Mouse (Mus musculus) kidney, adult 9 months (tissue): ENCODE measurements around the gene Ankrd39.
A peak's percentile ranks its signal among the peaks of the same experiment; 100 is the strongest.

Source experiments
- DNase-seq: peaks from one replicate; pipeline ENCODE4 v3.0.0; 2022

The Ankrd39 gene

DNA sequence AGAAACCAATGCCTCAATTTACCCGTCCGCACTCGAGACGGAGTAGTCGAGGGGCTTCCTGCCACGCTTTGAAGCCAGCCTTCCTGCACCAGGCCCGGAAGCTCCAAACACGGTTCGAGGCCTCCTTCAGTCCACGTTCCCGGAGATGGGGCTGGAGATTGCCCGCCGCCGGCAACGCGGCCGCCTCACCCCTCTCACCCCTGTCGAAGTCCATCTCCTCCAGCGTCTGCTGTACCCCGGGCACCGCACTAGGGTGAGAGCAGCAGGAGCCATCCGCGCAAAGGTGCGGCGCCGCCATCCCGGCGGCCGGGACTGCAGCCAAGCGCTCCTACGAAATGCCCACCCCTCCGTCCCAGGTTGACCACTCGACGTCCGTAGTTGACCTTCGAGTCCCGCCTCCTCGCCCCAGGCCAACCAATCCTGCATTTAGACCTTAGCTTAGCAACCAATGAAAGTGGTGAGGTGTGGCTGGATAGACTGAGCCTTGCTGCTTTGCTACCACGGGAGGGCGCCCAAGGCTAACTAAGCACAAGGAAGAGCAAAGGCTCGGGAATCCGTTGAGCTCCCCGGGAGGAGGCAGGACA lies at the start of gene Ankrd39:
TSS of gene Ankrd39 (minus strand) at position 558 of the 584 bp plus-strand sequence.
- peak; percentile 99 for DNase-seq

DNA sequence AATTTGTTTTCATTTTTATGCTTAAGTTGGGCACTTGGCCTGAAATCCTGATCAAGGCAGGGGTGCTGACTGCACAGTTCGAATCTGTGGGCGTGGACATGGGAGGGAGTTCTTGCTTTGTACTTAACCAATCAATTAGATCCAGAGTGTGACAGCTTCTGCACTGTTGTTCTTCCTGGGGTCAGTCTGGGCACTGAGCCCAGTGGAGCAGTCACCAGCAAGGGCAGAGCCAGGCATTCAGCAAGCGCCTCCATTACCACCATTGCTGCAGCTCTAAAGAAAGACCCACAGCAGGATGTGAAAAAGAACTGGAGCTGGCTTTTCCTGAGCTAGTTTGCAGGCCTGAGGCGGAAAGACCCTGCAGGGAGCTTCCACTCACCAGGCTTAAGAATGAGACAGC lies 48.9 kb upstream of the Ankrd39 start:
- peak; percentile 65 for DNase-seq

DNA sequence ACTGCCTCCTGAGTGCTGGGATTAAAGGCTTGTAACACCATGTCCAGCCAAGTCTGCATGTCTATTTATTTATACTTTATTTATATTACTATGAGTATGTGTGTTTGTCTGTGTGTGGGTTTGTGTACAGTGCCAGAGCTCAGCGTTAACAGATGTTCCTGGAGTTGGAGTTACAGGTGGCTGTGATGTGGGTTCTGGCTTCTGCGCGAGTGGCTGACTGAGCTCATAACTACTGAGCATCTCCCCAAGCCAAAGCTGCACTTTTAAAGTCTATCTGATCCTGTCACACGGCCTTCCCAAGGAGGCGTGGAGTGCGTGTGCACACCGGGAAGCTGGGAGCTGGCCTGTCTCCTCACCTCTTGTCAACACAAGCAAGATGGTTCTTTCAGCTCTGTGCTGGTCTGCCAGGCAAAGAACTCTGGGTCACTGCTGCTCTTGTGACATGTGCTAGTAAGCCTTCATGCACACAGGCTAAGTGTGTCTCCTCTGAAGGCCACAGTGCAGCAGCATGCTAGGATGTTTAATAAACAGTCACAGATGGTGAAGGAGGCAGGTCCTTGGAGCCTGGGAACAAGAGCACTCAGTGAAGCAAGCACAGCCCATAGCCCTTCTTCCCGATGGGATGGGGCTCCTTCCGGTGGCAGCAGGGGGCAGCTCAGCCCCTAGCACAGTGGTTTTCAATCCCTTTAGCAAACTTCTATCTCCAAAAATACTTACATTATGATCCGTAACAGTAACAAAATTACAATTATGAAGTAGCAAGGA lies 48.1 kb upstream of the Ankrd39 start:
- DNase-seq, result no peak

DNA sequence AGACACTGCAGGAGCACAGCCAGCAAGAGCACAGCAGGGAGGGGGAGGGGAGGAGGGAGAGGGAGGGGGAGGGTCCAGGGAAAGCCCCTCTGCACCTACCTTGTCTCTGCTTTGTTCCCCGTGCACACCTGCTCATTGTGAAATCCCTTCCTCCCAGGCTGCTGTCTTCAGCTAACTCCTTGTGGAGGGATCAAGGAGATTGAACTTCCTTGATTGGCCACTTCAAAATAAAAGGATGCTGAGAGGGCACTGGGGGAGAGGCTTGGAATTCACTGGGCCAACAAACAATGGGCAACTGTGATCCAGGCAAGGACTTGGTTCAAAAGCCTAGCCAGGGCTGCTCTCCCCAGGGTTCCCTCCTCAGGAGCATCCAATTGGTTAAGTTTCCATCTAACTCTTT lies 45.9 kb upstream of the Ankrd39 start:
- DNase-seq, result no peak

DNA sequence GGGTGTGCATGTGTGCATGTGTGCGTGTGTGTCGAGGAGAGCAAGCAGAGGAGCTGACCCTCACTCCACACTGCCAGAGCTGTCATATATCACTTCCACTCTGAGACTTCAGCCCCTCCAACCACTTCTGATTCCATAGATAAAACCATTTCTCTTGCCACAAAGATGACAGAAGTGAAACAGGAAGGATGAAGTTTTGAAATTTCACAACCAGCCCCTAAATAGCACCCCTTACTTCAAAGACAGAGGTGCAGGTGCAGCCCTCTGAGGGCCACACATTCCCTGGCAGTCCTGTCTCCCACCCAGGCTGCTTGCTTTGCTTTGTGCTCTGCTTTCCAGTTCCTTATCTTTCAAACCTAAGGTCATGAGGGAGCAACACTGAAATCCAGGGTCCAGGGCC lies 44.2 kb upstream of the Ankrd39 start:
- DNase-seq, result no peak

DNA sequence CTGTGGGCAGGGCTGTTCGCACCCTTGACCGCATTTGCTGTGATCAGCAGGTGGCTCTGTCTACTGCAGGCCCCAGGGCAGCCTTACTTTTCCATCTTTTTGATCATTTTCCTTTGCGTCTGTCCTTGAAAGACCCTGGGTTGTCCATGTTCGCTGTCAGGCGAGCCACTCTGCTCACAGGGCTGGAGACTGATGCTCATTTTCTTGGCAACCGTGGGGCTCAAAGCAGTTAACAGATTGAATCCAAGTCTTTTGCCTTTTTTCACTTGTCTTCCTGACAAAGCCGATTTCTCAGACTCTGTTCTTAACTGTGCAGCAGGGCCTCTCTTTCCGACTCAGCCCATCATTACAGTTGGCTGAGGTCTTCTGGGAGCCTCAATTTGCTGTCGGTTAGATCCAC lies 43.4 kb upstream of the Ankrd39 start:
- no peak for DNase-seq

DNA sequence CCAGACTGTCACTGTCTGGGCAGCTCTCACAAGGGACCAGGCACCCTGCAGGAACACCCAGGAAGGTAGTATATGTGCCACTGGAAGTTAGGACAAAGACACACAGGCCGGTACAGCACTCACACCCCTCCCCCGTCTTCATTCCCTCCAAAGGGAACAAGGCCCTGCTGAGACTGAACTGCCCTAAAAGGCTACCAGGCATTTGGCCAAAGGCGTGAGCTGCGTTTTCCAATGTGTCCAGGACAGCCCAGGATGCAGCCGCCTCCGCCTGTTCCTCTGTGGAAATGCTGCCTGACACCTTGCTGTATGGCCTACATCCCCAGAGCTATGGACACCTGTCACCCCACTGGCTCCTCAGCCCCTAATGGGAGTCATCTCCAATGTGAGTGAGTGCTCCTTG lies 42.2 kb upstream of the Ankrd39 start:
- DNase-seq, result peak; percentile 60

DNA sequence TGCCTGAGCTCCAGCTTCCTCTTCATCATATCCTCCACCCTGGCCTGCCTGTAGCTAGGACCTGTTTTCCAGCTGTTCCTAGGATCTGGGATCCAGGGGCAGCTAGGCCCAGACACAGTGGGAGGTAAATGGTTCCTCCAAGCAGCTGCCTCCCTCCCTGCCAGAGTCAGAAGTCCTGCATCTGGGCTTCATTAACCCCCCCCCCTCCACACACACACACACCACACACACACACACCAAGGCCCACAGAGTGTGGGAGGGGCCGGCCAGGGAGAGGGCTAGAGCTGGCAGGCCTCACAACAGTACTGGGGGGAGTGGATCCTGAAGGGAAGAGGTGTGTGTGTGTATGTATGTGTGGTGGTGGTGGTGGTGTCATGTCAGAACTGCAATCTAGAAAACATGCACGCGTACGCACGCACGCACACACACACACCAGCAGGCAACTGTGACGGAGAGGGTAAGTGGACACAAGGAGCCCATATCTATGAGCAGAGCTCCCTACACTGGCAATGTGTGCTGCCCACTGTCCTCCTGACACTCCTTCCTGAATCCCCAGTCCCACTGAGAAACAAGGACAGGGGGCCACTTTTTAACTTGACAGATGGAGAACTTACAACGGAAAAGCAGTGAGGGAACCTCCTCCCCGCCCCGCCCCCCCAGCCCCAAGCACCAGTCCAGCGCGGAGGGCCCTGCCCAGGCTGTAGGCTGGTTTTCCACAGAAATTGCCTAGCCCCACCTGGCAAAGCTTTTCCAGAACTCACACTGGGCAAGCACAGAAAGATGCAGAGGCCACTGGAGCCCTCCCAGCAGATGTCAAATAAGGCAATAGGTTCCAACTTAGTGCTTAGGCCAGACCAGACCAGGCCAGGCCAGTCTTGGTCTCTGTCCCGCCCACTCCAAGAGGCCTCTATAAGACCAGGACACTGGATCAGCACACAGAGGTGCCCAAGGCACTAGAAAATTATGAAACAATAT lies 41.5 kb upstream of the Ankrd39 start:
- DNase-seq, result no peak

DNA sequence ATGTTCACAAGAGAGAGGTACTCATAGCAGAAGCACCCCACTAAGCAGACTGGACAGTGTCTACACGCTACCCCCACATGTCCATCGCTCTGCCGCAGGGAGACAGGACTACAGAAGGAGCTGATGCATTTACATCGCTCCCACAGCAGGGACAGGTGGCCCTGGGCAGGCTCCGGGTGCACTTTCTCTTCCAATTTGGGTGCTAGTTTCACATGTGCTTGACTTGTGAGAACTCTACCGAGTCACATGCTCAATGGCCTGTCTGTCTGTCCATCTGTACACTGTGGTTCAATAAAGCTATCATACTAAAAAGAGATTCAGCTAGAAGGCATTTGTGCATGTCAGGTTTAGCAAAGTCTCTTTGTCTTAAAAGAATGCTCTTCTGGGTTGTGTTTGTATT lies 40.6 kb upstream of the Ankrd39 start:
- no peak for DNase-seq

DNA sequence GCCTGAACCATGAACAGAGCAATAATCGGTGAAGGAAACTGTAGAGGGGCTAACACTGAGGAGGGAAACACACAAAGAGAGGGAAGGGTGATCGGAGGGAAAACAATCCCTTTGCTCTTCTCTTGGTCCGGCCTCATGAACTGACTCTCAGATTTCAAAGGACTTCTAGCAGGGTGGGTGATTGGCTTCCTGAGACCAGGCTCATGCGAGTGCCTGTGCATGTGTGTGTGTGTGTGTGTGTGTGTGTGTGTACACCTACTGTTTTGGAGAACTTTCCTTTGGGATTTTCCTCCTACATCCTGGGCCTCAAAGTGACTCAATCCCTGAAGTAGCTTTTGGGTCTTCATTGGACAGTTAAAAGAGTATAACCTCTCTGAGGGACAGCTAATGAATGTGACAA lies 39.0 kb upstream of the Ankrd39 start:
- DNase-seq, result no peak

DNA sequence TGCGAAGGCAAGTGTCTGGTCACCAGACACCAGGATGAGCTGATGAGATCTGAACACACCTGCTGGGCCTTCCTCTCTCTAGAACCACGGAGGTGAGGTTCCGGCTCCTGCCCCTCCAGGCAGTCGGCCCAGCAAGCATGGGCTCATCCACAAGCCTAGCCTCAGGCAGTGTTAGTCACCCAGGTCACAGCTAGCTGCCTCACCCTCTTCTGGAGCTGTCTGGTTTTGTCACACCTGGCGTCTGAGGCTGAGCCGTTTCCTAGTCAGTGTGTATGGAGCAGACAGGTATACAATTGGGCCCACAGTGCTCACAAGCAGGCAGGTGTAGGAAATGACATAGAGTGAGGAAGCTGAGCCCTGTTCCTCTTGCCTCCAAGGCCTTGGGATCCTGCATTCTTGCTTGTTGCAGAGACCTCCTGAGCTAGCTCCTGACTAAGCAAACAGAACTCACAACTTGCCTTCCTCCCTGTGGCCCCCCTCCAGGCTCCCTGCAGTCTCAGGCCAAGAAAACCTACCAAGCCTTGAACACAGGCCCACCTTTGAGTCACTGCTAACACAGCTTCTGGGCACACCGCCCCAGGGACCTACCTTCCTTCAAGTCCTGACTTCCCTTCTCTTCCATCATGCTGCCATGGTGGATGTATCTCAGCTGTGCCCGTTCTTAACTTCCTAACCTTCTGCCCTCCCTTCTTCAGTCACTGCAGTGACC lies 36.3 kb upstream of the Ankrd39 start:
- DNase-seq, result no peak

DNA sequence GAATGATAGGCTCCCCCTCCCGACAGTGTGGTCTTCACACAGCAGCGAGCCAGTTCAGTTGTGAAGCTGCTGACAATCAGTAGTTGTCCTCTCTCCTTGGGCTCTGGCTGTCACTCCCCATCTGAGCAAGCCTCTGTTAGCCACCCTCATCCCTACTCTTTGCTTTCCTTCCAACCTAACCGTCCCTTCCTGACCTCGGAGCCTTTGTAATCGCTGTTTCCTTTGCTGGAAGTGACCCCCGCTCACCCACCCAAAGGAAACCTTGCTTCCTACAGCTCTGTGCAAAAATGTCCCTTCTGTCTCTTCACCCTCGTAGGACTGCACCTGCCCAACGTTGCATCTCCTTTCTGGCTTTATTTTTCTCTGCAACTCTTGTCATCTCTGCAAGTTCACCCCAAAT lies 35.0 kb upstream of the Ankrd39 start:
- no peak for DNase-seq

DNA sequence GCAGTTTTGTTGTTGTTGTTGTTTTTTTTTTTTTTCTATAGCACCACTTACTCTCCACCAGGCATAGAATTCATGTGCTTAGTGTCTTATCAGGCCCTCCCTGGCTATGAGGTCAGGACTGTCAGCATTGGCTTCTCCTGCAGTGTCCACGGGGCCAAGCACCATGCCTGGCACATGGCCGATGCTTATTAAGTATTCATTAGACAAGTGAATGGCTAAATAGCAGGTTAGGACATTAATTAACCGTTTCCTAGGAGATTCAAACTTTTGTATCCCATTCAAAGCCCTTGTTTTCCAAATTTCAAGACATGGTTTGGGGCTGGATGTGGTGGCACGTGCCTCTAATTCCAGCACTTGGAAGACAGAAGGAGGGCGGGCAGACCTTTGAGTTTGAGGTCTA lies 34.0 kb upstream of the Ankrd39 start:
- no peak for DNase-seq

DNA sequence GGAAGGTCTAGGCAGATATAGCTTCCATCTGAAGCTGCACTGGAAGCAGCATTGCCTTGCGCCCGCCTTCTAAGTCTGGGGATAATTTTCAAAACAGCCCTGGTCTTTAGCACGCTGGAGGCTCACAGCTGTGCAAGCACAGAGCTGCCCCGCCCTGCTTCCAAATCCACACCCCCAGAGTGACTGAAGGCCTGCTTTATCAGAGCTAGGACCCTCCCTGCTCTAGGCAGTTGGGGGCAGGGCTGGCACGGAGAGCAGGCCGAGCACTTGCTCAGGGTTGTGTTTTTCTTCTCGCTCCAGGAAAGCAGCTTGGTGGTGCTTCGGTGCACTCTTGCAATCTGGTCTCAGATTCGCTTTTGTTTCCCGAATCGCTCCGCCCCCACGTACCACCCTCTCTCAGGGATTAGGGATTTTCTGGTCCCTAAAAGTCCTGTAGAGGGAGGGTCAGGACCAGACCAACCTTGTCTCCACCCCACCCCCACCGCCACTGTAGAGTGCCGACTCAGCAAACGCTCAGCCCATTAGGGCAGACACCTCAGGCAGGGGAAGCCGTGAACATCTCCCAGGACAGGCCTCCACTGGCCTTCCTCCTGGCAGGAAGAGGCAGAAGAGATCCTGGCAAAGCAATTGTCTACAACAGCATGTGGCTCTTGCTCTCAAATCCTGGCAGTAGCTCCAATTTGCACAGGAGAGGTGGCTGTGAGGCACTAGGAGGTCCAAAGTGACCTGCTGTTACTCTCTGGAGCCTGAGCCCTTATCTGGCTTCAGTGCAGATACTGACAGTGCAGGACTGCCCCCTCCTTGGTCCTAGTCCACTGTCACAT lies 33.4 kb upstream of the Ankrd39 start:
- no peak for DNase-seq

DNA sequence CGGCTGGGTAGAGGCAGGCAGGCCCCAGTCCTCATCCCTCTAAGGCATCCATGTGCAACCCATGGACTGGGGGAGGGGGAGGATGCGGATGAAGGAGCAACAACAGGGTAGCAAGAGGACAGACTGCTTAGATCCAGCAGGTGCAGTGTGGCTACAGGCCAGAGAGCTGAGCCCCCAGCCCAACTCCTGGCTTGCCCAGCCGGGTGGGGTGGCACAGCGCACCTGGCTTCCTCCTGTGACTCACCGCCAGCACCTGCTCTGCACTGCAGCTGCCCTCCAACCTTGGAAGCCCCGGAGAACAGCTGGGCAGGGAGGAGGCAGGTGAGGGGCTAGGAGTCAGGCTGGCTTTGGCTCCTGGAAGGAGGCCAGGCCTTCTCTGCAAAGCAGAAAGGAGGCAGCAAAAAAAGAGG lies 32.7 kb upstream of the Ankrd39 start:
- DNase-seq, result no peak

DNA sequence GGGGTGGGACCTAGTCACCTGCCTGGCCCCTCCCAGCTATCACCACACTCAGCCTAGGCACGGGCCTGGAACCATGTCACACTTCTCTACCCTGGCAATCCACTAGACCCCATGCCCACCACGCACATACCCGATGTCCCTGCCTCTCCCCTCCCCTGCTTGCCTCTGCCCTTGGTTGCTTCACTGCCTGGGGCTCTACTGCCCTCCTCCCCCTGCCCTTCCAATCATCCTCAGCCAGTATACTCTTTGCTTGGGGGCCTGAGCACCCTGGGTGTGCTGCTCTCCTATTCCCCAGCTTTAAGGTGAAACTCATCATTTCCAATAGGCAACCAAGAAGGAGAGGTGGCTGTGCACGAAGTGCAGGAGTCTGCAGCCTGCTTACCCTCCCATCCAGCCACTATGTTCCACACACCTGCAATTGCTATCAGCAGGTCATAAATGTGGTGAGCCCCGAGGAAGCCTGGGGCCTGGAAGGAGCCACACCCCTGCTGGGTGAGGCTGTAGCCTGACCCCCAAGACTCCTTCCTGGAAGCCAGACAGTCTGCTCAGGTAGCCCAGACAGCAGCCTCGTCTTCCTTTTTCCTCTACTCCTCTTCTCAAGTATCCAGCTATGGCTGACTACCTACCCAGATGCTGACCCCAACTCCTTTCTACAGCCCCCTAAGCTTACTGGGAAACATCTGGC lies 29.9 kb upstream of the Ankrd39 start:
- DNase-seq, result no peak

DNA sequence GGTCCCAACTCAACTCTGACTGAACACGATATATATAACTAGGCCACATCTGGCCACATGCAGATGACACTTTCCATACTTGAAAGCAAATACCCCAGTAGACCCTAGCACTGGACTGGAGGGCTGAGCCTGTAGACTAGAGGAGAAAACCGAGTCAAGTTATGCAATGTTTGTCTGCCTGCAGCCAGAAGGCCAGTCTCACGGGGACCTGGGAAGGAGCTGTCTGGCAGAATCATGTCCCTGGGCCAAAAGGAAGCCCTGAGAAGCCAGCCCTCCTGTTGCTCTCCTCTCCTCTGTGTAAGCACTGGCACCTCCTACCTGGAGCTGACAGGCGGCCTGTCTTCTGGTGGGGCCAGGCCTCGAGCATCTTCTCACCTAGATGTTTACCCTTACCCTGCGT lies 28.1 kb upstream of the Ankrd39 start:
- DNase-seq, result no peak

DNA sequence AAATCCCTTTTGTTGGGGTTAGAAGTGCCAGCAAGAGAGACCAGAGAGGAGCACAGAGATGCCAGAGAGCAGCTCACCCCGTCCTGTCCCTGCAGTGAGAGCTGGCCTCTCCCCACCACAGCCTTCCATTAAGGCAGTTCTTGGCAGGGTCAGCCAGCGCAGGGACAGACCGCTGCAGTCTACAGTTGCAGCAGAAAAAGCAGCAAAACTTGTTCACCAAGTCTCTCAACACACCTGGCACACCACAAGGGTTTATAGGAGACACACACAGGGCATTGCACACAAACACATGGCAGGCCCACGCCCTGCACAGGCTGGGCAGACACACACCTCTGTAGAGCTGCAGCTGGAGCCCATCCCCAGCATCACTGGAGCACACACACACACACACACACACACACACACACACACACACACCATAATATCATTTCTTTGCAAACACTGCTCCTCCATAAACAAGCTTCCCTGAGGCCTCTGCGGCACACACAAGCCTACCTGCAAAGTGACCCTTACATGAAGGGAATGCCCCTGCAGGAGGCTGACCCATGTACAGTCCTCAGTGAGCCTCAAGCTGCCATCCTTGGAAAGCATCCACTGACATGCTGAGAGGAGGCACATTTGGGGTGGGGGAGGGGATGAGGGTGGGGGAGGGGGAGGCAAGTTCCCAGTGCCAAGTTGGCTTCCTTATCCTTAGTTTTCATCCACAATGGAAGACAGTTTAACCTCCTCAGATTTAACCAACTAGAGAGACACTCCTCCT lies 27.1 kb upstream of the Ankrd39 start:
- no peak for DNase-seq

DNA sequence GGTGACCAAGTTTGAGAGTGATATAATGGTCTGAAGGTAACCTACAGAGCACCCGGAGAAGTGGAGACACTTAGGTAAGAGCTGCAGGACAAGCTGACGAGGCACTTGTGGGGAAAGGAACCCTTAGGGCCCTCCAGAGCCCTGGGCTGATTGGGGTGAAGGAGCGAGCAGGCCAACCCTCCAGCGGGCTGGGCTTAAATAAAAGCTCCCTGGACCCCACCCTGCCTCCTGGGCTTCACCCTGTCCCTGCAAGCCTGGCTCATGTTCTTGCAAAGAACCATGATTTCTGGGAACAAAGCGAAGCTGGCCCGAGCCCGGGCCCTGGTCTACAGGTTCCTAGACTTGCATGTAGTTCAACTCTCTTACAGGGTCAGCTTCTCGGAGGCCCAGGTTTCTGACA lies 26.3 kb upstream of the Ankrd39 start:
- DNase-seq, result no peak

DNA sequence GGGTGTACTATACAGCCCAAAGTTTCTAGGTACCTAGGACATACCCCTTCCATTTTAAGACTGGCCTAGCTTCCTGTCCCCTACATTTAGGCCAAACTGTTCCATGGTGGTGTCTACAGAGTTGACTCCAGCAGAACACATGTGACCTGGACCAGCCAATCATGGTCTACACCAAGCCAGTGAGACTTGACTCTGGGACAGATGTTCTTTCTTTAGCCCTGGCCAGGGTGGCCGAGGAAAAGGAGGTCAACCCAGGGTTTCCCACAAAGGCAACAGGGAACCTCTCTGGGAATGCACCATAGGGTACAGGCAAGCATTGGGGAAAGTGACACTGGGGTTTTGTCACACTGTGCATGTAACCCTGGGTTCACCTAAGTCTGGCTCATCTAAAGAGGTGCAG lies 25.5 kb upstream of the Ankrd39 start:
- no peak for DNase-seq
